Mouse (Mus musculus): Measurements from ENCODE around the gene Hsdl2.

DNA sequence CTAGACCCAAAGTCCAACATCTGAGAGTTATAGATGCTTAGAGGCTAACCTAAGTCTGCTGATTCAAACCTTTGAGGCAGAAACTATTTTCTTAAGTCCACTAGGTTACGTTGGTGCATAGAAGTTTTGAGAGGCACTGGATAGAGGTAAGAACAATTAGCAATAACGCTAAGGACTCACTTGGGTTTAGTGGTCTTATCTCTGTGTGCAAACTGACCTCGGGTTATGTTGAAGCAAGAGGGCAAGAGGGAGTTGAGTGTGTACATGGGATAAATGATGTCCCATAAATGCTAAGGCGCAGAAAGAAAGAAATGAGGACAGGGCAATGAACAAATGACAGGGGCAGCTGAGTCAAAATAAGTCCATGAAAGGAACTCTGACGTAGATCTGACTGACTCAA lies 67.8 kb downstream of the Hsdl2 start:
- TF ChIP-seq CTCF (IDR thresholded peaks at IDR 0.05; ENCODE audit: low read depth): no peak
- TF ChIP-seq EP300 (IDR thresholded peaks at IDR 0.05; ENCODE audit: low read depth): no peak
